Mouse (Mus musculus): ENCODE measurements around the gene Zdhhc12. TPM values are rescaled to one million over a fixed set of nuclear protein-coding genes. Genes with fewer than 3 reads are reported as not detected.
"Not testable (repeated sequence)": the region's sequence is repeated elsewhere in the genome, so short reads cannot be mapped to it uniquely, and the experiment has no call there.

Zdhhc12 gene
- total RNA-seq, 2 experiments from 2014 or later: 10.7 to 17.4 TPM

DNA sequence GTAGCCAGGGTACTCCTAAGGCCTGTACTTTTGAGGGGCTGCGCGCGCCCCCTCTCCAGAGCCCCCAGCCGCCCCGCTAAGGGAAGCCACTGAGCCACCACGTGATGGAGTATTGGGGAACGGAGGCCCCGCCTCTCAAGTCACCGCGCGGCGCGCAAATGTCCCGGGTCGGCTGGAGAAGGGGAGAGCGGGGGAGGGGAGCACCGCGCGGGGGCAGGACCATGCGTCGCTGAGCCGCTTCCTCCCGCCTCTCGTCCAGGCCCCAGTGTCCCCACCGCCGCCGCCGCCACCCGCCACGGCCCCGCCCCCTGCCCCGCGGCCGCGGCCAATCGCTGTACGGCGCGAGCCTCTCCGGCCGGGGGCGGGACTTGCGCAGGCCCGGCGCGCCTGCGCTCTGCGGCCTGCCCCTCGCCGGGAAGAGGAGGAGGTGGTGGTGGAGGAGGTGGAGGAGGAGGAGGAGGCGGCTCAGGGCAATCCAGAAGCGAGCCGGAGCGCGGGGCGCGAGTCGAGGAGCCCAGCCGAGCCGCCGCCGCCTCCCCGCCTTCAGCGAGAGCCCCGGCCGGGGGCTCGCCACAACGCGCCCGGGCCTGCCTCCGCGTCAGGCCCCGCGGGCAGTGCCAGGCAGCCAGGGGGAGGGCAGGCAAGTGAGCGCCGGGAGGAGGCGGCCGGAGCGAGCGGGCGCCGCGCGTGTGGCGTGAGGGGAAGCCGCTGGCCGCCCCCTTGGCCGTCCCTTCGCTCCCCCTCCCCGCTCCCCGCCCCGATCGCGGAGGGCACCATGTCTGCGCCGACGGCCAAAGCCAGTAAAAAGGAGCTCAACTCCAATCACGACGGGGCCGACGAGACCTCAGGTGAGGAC lies 27.2 kb downstream of the Zdhhc12 start:
- ATAC-seq (replicated peaks; ENCODE audit: poor library complexity): peak; percentile 73

- no peak for ATAC-seq (replicated peaks; ENCODE audit: poor library complexity)
Observed at GRCm38 (mm10) chr2:30064298-30064697, 29.1 kb downstream of the Zdhhc12 start.

DNA sequence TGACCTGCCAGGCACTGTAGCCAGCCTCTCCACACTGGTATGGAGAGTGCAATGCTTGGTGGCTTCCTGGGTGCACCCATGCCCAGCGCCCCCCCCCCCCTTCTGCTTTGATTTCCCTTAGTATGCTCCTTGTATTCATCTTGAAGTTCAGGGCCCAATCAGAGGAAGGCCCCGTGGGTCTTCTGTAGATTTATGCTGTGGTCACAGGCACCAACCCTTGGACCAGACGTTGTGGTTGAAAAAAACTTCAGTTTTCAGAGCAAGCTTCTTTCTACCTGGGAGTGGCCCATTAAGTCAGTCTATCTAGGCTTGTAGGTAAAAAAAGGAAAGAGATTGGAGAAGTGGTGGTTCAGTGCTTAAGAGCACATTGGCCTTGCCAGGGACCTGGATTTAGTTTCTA lies 29.7 kb downstream of the Zdhhc12 start:
- no peak for ATAC-seq (replicated peaks; ENCODE audit: poor library complexity)

DNA sequence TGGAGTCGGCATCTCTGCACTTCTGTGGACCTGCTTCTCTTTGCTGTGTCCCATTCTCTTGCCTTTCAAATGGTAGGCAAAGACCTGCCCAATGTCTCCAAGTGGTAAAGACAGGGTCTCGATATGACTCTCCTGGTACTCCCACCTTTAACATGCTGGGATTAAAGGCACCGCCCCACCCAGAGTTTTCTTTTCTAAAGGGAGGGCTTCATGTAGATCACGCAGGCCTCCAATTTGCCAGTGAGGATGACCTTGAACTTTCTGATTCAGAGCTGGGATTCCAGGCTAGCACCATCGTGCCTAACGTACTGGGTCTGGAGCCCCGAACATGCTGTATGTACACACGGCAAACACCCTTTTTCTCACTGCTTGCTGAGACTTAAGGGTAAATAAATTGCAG lies 30.2 kb downstream of the Zdhhc12 start:
- ATAC-seq (replicated peaks; ENCODE audit: poor library complexity): no peak

DNA sequence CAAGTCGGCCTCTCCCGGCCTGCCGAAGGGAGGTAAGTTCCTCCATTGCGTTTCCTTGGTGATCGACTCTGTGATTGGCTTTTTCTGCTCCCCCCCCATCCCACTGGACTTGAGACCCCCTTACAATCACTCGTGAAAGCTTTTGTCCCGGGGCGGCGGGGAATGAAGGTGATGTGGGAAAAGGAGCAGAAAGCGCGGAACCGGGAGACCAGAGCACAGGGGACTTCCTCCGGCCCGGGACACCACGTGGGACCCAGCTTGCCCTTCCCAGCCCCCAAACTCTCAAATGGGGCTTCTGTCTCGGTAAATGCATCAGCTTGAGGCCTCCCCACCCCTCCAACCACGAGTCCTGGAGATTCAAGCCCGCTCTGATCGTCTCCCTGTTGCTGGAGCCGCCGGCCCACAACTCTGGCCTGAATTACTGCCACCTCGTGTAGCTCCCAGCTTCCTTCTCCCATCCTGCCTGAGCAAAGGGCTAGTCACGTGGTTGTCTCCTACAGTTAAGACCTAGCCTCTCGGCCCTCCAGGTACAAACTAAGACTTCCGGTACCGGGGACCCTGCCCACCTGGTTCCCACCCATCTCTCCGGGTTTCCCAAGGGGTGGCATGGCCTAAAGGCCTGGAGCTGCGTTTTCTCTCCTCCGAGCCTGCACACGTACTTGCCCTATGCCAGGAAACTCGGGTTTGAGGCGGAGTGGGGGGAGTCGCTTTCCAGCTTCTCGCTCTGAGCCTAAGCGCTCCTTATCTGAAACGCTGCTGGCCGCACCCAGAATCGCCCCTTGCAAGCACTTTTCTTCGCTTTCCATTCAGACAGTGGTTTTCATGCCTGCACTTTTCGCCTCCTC lies 31.0 kb downstream of the Zdhhc12 start:
- ATAC-seq (replicated peaks; ENCODE audit: poor library complexity): peak; percentile 37

- peak; percentile 44 for ATAC-seq (replicated peaks; ENCODE audit: poor library complexity)
Observed at GRCm38 (mm10) chr2:30061215-30062166, 32.0 kb downstream of the Zdhhc12 start.

DNA sequence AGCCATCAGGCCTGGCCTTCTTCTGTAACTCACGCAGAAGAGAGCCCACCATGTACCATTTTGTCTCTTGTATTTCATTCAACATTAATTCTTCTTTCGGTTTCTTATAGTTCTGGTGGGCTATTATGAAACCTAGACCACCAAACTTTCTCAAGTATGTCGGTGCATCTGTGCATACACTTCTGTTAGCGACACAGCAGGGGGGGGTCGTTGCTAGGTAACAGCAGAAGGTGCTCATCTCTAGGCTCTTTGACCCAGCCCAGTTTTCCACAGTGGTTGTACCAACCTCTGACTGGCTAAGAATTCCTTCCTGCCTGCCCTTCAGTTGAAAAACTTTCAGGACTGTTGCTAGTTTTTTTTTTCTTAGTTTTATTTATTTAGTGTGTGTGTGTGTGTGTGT lies 35.0 kb downstream of the Zdhhc12 start:
- no peak for ATAC-seq (replicated peaks; ENCODE audit: poor library complexity)

DNA sequence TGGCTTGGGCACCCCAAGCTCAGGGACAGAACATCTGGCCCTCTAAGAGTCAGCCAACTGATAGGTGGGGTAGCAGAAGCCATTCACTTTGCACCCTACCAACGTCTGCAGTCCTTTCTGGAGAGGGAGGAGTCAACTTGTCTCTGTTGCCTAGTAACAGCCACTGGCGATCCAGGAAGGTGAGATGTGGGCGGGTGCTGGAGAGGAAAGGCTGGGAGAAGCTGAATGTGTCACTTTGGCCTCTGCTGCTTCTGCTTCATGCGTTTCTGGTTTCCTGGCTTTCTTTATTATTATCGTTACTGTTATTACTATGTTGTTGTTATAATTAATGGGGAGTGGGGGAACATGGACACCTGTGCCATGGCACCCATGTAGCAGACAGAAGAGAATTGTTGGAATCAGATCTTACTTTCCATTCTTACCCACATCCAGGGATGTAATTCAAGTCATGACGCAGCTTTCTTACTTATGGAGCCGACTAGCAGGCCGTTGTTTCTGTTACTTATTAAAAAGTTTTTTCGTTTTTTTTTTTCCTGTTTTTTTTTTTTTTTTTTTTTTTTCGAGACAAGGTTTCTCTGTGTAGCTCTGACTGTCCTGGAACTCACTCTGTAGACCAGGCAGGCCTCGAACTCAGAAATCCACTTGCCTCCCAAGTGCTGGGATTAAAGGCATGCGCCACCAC lies 36.1 kb downstream of the Zdhhc12 start, which contains the start of gene Set:
Gene Set (plus strand): TSS at position 156 of the 682 bp plus-strand sequence.
- ATAC-seq (replicated peaks; ENCODE audit: poor library complexity): peak; percentile 83

- no peak for ATAC-seq (replicated peaks; ENCODE audit: poor library complexity)
Observed at GRCm38 (mm10) chr2:30056736-30057135, 36.7 kb downstream of the Zdhhc12 start.

DNA sequence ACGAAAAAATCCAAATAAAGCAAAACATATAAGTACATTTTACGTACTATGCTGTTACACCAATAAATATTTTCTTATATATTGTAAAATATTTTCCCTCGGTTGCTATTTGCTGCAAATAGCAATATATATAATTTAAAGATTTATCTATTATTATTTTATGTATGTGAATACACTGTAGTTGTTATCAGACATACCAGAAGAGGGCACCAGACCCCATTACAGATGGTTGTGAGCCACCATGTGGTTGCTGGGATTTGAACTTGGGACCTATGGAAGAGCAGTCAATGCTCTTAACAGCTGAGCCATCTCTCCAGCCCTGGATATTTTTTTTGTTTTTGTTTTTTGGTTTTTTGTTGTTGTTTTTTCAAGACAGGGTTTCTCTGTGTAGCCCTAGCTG lies 38.1 kb downstream of the Zdhhc12 start:
- ATAC-seq (replicated peaks; ENCODE audit: poor library complexity): not testable (repeated sequence)

DNA sequence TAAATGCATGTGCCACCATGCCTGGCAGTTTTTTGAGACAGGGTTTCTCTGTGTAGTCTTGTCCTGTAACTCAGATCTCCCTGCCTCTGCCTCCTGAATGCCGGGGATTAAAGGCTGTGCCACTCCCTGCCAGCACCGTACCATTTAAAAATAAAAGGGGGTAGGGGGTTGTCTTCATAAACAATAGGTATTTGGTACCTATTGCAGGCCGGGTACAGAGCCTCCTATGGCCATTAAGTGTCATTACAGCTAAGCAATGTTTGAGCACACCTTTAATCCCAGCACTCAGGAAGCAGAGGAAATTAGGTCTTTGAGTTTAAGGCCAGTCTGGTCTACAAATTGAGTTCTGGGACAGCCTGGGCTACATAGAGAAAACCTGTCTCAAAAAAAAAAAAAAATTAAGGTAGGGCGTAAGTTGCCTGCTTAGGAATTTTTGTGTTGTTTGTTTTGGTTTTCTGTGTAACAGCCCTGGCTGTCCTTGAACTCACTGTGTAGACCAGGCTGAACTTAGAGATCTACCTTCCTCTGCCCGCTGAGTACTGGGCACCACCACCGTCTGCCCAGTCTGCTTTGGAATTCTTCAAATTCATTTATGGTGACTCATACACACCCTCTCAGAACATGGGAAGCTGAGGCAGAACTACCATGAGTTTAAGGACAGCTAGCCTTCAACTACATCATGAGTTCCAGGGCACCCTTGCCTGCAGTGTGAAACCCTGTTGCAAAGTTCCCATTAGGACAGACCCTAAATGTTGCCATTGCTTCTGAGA lies 41.3 kb downstream of the Zdhhc12 start:
- 0 out of 2 replicates have a peak, but pooled peaks have one; percentile 20 for ATAC-seq (replicated peaks; ENCODE audit: poor library complexity)

GRCm38 (mm10) chr2:30049831-30050230 lies 43.6 kb downstream of the Zdhhc12 start:
- ATAC-seq (replicated peaks; ENCODE audit: poor library complexity): no peak

- peak; percentile 94 for ATAC-seq (replicated peaks; ENCODE audit: poor library complexity)
Observed at GRCm38 (mm10) chr2:30048699-30049388, 44.6 kb downstream of the Zdhhc12 start, which contains the start of gene Wdr34. Wdr34 (minus strand) TSS chr2:30048881.

DNA sequence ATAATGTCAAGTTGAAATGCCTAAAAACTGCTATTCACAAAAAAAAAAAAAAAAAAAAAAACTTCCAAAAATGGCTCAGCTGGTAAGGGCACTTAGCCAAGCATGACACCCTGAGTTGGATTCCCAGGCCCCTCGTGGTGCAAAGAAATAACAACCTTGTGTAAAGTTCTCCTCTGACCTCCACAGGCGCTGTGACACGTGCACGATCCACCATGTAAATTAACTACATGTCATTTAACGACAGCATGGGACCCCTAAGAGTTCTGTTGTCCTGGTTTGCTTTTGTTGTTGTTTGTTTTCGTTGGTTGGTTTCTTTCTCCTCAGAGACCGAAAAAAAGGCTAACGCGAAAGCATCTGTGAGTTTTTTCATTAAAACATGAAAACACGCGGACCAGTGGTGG lies 45.3 kb downstream of the Zdhhc12 start:
- 0 out of 2 replicates have a peak, but pooled peaks have one; percentile 28 for ATAC-seq (replicated peaks; ENCODE audit: poor library complexity)

GRCm38 (mm10) chr2:30047127-30047526 lies 46.3 kb downstream of the Zdhhc12 start:
- ATAC-seq (replicated peaks; ENCODE audit: poor library complexity): no peak

DNA sequence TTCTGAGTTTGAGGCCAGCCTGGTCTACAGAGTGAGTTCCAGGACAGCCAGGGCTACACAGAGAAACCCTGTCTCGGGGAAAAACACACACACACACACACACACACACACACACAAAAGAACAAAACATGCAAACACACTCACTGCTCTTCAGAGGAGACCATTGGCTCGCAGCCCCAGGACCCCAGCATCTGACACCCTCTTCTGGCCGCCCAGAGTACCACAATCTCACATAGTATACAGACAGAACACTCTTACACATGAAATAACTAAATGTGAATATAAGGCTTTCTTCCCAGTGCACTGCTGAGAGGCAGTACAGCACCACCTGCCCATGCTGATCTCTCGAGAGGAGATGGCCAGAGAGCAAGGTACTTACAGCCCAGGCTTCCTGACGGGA lies 48.9 kb downstream of the Zdhhc12 start:
- no peak for ATAC-seq (replicated peaks; ENCODE audit: poor library complexity)

DNA sequence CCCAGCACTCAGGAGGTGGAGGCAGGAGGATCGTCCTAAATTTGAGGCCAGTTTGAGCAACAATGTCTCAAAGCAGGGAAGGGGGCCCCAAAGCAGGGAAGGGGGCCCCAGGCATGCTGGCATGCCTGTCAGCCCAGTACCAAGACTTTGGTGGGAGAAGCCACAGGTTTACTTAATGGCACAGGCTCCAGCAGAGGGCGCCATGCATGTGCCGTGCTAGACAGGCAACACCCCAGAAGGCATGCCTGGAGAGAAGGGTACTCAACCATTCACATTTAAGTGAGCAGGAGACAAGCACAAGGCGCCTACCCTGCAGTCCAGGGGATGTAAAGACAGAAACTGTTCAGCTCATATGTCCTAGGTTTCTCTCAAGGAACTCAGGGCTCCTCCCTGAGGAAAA lies 51.0 kb downstream of the Zdhhc12 start:
- peak; percentile 88 for ATAC-seq (replicated peaks; ENCODE audit: poor library complexity)

Data from megakaryocyte progenitor cell, adult 5-6 weeks (primary cell).